Mouse (Mus musculus): ENCODE results near the gene Ndufb8. TPM values are rescaled to one million over a fixed set of nuclear protein-coding genes. Genes with fewer than 3 reads are reported as not detected.

The Ndufb8 gene
- polyA plus RNA-seq, 1 experiment from 2014 or later: 428 TPM

- no peak for ATAC-seq (replicated peaks)
- H3K4me2 ChIP-seq (replicated peaks): no peak overlapping the region
- peaks cover 68% of the 10 kb centered on the region for H3K27me3 ChIP-seq
- H3K9ac ChIP-seq (replicated peaks): no peak overlapping the region
- H3K36me3 ChIP-seq: no peaks in the 10 kb centered on the region
- 75% methylated on average over 4 of the region's 4 CpGs for WGBS
- H3K4me3 ChIP-seq: no peak overlapping the region
- H3K4me1 ChIP-seq: no peaks in the 10 kb centered on the region
- H3K9me3 ChIP-seq: no peaks in the 10 kb centered on the region
- no peak overlapping the region for H3K27ac ChIP-seq (replicated peaks)
Measured at GRCm38 (mm10) chr19:44502741-44503140, 52.5 kb downstream of the Ndufb8 start.

GRCm38 (mm10) chr19:44501925-44502324 lies 53.3 kb downstream of the Ndufb8 start:
- no peak for ATAC-seq (replicated peaks)
- H3K4me2 ChIP-seq (replicated peaks): no peak overlapping the region
- no peaks in the 10 kb centered on the region for H3K36me3 ChIP-seq
- peaks cover 68% of the 10 kb centered on the region for H3K27me3 ChIP-seq
- no peak overlapping the region for H3K9ac ChIP-seq (replicated peaks)
- no peak overlapping the region for H3K27ac ChIP-seq (replicated peaks)
- no peaks in the 10 kb centered on the region for H3K9me3 ChIP-seq
- WGBS: 81% methylated on average over 6 of the region's 6 CpGs
- no peaks in the 10 kb centered on the region for H3K4me1 ChIP-seq
- H3K4me3 ChIP-seq: no peak overlapping the region

- no peak overlapping the region for H3K4me3 ChIP-seq
- H3K4me1 ChIP-seq: no peaks in the 10 kb centered on the region
- no peak overlapping the region for H3K4me2 ChIP-seq (replicated peaks)
- no peak overlapping the region for H3K27ac ChIP-seq (replicated peaks)
- H3K36me3 ChIP-seq: no peaks in the 10 kb centered on the region
- H3K9me3 ChIP-seq: no peaks in the 10 kb centered on the region
- no peak for ATAC-seq (replicated peaks)
- WGBS: 34% methylated on average over 5 of the region's 5 CpGs
- H3K27me3 ChIP-seq: peaks cover 70% of the 10 kb centered on the region
- no peak overlapping the region for H3K9ac ChIP-seq (replicated peaks)
Measured at GRCm38 (mm10) chr19:44500240-44500639, 55.0 kb downstream of the Ndufb8 start.

GRCm38 (mm10) chr19:44498936-44499335 lies 56.3 kb downstream of the Ndufb8 start:
- Histone ChIP-seq H3K4me3 (no peak overlapping the region), H3K27me3 (peaks cover 75% of the 10 kb centered on the region), H3K9ac (replicated peaks) (no peak overlapping the region), H3K27ac (replicated peaks) (no peak overlapping the region), H3K36me3 (no peaks in the 10 kb centered on the region), H3K9me3 (no peaks in the 10 kb centered on the region), H3K4me1 (no peaks in the 10 kb centered on the region), H3K4me2 (replicated peaks) (no peak overlapping the region)
- ATAC-seq (replicated peaks): no peak
- 40% methylated on average over 6 of the region's 6 CpGs for WGBS

Other genes starting within 250 kb of the Ndufb8 start
- gene Scd4, start 222.3 kb downstream of the Ndufb8 start, polyA plus RNA-seq (2015; fragmentation: Nextera tagmentation; extraction: Ambion mirVana): 0.15 and 0.23 TPM in 2 replicates
- 3.5 and 4.0 TPM in 2 replicates for gene Scd1, start 147.6 kb downstream of the Ndufb8 start, polyA plus RNA-seq (2015; fragmentation: Nextera tagmentation; extraction: Ambion mirVana)
- gene Wnt8b, start 62.0 kb downstream of the Ndufb8 start, polyA plus RNA-seq (2015; fragmentation: Nextera tagmentation; extraction: Ambion mirVana): 3.0 and 4.6 TPM in 2 replicates
- 0.08 and 0.09 TPM in 2 replicates for gene Sec31b, start 9.6 kb downstream of the Ndufb8 start, polyA plus RNA-seq (2015; fragmentation: Nextera tagmentation; extraction: Ambion mirVana)
- gene Gm20538, start 2.6 kb downstream of the Ndufb8 start, polyA plus RNA-seq (2015; fragmentation: Nextera tagmentation; extraction: Ambion mirVana): not detected in 2 replicates
- gene Hif1an, start 7.4 kb upstream of the Ndufb8 start, polyA plus RNA-seq (2015; fragmentation: Nextera tagmentation; extraction: Ambion mirVana): 30.6 and 31.1 TPM in 2 replicates
- 0.09 TPM in 1 of 2 replicates, not detected in the other for gene Pax2, start 200.6 kb upstream of the Ndufb8 start, polyA plus RNA-seq (2015; fragmentation: Nextera tagmentation; extraction: Ambion mirVana)